Mouse (Mus musculus): ENCODE measurements around the gene Bckdha.

Bckdha gene

DNA sequence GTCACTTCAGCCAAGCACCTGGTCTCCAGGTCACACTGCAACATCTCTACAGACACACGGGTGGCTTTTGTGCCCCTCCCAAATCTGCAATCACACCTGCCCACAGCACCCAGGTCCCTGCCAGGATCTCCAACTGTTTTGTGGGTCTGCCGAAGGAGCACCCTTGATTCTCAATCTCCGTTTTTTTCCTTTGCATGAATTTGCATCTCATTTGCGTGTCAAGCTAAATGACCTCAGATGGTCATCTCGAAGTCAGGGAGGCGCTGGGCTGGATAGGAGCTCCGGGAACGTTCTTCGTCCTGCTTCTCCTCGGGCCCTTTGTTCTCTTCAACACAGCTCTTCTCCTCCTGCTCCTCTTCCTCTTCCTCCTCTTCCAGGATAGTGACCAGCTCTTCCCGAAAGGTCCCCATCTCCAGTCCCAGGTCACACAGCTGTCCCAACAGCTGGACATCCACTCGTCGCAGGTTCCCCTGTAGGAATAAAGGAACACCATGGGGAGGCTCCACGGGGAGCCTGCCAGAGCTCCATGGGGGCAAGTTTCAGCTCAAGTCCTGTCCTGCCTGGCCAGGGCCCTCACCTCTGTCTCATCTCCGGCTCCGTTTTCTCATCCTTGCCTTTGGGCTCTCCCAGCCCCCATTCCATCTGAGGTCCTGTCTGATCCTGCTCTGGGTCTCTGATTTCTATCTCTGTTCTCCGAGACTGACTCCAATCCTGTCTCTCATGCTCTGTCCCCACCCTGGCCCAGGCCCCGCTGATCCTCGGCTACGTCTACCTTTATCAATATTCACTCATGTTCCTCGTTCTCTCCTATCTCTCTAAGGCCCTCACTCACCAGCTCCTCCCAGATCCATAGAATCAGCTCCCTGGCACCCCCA lies 43.7 kb downstream of the Bckdha start:
- no peak for DNase-seq (ENCODE audit: low read depth, low spot score)

DNA sequence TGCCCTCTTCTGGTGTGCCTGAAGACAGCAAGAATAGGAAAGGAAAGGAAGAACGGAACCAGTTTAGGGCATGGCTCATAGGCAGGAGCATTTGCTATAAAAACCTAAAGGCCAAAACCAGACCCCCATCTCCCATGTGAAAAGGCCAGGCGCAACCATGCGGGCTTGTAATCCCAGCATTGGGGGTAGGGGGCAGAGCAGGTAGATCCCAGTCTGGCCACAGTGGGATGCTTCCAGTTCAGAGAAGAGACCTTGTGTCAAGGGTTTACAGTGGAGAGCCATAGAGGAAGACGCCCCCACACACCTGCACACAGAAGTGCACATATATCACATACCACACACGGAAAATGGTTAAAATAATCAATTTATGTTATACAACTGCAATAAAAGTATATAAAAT lies 44.7 kb downstream of the Bckdha start:
- no peak for DNase-seq (ENCODE audit: low read depth, low spot score)

DNA sequence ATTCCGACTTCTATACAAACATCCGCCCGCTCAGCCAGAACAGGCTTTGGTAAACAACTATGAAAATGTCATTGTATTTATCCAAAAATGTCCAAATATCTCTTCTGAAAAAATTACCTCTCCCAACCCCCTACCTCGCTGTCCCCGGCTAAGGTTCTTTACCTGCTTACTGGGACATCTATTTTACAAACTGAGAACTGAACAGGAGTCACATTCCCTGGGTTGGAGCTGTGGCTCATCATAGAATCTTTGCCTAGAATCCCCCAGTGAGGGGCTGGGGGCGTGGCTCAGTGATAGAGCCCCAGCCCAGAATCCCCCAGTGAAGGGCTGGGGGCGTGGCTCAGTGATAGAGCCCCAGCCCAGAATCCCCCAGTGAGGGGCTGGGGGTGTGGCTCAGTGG lies 47.3 kb downstream of the Bckdha start:
- no peak for DNase-seq (ENCODE audit: low read depth, low spot score)

DNA sequence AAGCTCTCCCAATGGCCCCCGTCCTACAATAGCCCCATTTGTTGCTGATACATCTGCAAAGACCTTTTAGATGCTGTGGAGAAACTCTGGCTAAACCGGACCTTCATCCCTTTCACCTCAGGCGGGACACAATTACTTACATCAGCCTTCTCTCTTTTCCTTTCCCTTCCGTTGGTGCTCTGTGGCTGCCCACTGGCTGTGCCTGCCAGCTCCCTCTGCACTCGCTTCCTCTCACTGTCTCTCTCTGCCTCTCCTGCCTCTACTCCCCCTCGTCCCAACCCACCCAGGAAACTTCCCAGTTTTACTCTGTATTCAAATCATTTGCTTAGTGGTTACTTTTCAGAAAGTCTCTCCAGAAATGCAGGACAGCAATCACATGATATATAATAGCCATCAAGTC lies 48.7 kb downstream of the Bckdha start:
- no peak for DNase-seq (ENCODE audit: low read depth, low spot score)

DNA sequence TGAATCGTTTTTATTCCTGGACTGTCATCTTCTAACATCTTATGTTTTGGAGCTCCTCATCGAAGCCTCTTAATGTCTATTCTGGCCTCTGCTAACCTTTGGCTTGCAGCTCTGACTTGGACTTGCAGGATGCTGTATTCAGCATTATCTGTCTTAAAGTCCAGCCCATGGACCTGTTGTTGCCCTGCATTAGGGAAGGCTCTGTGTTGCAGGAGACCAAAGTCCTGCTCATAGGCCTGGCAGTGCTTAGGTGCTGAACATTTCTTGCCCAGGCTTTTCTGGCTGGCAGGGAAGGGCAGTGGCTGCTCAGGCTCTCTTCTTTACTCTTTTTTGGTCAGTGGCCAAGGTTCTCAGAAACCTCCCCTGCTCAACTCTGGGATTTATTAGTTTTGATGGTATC lies 51.6 kb downstream of the Bckdha start:
- DNase-seq (ENCODE audit: low read depth, low spot score), result no peak

DNA sequence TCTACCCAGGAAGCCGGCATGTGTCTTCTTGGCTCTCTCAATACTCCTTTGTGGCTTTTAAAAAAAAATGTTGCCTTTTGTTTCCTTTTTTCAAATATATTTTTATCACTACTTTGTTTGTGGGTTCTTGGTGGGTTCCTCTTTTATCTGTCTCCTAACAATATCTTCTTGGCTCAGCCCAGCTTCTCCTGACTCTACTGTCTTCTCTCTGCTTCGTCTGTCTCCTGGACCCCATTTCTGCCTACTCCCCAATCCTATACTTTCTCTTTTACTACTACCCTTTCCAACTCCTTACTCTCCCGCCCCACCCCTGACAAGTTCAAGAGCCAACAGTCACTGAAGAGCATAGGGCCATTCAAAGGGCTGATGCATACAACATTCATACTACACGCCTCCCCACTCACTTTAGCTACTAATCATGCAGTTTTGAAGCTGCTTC lies 52.1 kb downstream of the Bckdha start:
- DNase-seq (ENCODE audit: low read depth, low spot score), result no peak

DNA sequence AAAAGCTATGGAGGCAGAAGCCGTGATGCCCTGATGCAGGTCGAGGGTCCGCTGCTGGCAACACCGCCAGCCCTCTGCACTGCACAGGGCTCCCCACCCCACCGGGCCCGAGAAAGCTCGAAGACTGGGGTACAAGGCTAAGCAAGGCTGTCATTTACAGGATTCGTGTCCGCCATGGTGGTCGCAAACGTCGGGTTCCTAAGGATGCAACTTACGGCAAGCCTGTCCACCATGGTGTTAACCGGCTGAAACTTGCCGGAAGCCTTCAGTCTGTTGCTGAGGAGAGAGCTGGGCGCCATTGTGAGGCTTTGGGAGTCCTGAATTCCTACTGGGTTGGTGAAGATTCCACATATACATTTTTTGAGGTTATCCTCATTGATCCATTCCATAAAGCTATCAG lies 57.4 kb downstream of the Bckdha start:
- no peak for DNase-seq (ENCODE audit: low read depth, low spot score)

DNA sequence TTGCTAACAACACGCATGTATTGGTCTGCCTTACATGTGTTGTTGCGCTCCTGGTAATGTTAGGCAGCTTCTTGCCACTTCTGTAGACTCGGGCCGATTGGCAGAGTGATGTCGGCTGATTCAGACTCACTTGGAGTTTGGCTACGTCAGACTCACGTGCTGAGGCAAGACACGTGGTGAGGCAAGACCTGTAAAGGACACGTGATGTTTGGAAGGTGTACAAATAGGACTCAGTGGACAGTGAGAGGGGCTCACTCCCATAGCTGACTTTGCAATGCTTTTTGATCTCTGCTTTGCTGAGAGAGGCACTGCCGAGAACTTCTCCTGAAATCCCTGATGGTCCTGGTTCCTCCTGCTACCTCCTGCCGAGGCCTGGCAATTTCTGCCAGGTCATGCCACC lies 58.1 kb downstream of the Bckdha start:
- no peak for DNase-seq (ENCODE audit: low read depth, low spot score)

DNA sequence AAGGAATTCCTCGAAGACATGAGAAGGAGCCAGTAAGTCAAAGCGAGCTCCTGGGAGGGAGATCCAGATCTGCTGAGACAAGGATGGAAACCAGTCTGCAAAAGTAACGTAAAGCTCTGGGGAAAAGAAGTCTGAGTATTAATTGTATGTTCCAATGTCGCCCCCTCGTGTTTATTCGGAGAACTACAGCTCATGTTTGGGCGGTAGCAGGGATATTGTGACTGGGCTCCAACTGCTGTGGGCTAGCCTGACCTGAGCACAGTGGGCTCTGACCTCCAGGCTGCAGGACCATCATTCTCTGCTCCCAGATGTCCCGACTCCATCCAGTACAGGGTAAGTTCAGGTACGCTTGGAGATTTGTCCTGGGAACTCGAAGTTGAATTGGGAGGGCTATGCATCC lies 59.1 kb downstream of the Bckdha start:
- no peak for DNase-seq (ENCODE audit: low read depth, low spot score)

DNA sequence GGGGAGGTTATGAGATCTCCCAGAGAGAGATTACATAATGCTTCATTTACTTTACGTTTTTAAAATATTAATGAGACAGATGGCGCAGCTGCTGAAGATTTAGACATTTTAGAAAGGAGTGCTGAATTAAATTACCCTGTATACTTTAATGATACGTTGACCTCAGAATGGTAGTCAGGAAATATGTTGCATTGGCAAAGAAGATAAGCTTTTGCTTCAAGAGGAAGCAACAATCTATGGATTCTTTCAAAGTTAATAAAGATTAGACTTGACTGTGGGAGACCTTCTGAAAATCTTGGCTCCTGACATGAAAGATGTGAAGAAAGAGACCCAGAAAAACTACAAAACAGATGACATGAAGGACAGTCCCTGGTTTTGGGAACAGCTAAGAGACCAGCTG lies 64.9 kb downstream of the Bckdha start:
- DNase-seq (ENCODE audit: low read depth, low spot score), result no peak

DNA sequence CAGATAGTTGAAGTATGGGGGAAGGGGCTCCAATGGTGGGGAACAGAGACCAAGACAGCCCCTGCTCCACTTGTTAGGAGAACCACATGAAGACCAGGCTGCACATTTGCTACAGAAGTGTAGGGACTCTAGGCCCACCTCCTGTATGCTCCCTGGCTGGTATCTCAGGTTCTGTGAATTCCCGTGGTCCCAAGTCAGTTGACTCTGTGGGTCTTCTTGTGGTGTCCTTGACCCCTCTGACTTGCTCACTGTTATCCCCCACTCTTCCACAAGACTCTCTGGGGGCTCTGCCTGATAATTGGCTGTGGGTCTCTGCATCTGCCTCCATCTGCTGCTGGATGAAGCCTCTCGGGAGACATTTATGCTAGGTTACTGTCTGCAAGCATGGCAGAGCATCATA lies 67.6 kb downstream of the Bckdha start:
- no peak for DNase-seq (ENCODE audit: low read depth, low spot score)

DNA sequence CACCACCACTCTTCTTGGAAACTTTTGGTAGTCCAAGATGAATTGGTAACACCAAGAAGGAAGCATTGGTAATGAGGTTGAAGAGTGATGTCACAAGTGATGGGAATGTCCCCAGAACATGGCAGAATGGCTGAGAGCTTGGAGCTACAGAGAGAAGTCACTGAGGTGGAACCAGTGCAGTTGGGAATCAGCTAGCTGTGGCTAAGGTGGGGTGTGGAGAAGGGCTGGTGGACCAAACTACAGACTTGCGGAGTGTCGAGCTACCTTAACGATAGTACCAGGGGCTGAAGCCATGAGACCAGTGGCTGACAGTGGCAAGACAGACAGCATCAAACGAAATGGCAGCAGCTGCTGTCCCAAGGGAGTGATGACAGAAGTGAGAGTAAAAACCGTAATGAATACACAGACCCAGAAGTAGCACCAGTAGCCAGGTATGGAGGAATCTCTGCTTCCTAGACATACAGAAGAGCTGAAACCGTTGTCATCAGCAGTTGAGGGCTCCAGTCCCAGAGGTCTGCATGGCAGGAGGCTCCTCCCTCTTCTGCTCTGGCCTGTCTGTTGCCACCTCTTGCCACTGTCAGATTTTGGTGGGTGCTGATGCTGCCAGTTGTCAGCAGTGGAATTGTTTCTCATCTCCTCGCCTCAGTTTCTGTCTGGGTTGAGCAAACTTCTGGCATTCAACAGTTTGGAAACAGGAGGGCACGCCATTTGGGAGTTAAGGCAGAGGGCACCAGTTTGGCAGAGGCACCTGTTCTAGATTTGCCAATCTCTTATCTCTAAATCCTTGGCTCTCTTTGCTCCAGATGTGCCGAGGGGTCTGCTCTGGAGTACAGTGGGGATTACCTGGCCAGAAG lies 73.2 kb downstream of the Bckdha start:
- no peak for DNase-seq (ENCODE audit: low read depth, low spot score)

DNA sequence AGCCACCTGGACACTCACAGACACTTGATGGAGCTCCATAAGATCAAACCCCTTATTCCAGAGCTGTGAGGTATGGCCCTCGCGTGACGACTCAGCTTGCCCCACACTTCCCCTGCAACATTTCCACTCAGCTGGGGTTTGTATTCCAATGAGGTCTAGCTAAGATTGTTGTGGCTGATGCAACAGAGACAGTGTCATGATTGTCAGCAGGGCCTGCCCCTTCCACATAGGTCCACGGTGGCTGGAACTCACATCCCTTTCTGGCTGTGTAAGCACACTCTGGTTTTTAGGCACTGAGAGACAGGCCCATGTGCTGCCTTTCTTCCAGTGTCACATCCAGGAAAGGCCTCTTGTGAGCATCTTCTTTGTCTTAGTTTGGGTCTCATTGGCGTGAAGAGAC lies 74.1 kb downstream of the Bckdha start:
- DNase-seq (ENCODE audit: low read depth, low spot score), result no peak

DNA sequence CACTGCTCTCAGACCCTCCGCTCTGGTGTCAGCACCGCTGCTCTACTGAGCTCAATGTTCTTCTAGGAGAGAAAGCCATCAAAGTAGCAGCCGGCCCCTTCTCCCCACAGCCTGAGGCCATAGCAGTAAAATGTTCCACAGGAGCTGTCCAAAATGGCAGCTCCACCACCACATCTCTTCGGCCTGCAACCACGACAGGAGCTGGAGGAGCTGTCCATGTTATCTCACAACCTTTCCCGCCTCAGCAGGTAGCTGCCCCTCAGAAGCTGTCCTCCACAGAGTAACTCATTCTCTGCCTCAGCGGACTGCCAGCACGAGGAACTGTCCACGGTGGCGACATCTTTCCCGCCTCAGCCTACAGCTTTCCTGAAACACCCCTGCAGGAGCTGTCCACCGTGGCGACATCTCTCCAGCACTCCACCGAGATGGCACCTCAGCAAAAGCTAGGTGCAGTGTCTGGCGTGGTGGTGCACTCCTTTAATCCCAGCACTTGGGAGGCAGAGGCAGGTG lies 76.4 kb downstream of the Bckdha start:
- DNase-seq (ENCODE audit: low read depth, low spot score), result no peak
